Mouse (Mus musculus): Measurements from ENCODE around the gene Myof.
A peak's percentile ranks its signal among the peaks of the same experiment; 100 is the strongest.

Gene Myof

GRCm38 (mm10) chr19:37934640-37935039 lies 108.7 kb downstream of the Myof start:
- DNase-seq, result no peak

- DNase-seq, result peak; percentile 37 to 64
Measured at GRCm38 (mm10) chr19:37932198-37932597, 111.2 kb downstream of the Myof start.

DNA sequence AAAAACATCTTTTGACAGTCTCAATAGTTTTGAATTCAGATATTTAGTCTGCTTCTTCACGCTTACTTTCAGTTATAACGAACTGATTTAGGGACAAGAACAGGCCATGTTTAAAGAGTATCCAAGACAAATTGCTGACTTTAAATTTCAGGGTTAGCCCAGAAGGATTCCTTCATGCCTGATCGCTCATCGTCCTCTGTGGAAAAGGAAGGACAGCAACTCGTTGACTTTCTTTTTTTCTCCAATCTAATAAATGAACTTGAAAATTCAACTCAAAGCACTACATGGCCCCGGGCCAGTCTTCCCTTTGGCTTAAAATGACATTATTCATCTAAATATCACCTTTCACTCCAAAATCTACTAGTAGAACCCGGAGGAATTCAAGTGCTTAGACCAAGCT lies 115.5 kb downstream of the Myof start:
- peak; percentile 26 to 53 for DNase-seq

DNA sequence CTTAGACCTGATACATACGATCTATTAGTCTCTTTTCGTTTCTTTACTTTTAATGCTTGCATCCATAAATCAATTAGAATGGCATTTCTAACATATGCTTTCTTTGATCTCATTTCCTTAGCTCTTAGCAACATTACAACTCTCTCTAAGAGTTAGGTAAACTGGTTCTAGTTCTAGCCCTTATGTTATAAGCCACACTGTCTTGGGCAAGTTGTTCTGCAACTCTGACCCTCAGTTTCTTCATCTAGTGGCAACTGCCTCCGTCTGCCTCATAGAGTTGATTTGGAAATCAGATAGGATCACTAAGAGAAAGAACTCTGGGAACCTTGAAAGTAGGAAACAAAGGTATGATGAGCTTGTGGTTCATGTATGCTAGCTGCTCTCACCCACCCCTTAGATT lies 118.1 kb downstream of the Myof start:
- DNase-seq, result no peak

- DNase-seq, result peak; percentile 86 to 93
Measured at GRCm38 (mm10) chr19:37924266-37924665, 119.1 kb downstream of the Myof start.

GRCm38 (mm10) chr19:37921098-37921497 lies 122.3 kb downstream of the Myof start:
- DNase-seq, result no peak

- DNase-seq, result peak; percentile 47 to 58
Measured at GRCm38 (mm10) chr19:37918515-37918932, 124.9 kb downstream of the Myof start.

DNA sequence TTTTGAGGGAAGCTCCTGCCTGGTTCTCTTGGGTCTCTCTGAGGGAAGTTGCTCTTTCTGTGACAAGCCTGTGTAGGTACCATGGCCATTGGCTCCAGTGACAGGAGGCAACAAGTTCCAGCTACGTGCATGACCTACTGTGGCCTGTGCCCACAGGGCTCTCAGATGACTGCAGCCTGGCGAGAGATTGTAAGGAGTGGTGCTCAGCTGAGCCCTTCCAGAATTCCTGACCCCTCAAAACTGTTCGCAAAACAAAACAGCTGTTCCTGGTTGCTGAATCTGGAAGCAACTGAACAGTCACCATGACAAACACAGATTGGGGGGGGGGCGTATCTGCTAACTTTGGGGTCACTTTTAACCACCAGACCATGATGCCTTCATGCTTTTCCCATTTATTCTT lies 129.1 kb downstream of the Myof start:
- DNase-seq, result no peak

DNA sequence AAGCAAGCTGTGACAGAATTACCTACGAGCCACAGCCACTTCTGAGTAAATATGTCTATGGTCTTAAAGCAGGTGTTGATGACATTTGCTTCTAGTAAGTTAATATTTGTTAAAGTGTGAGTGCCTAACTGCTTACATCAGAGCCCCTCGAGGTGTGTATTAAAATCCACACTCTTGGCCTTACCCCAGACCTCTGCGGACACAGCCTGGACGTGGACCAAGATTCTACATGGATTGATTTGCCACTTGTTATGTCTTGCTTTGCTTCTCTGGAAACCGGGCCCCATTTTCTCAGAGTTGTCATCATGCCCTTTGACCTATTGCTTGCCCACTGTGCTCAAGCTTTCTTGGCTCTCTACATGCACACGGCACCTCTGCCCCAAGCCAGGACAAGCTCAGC lies 130.9 kb downstream of the Myof start:
- DNase-seq, result peak in 1 of 2 experiments; percentile 32

DNA sequence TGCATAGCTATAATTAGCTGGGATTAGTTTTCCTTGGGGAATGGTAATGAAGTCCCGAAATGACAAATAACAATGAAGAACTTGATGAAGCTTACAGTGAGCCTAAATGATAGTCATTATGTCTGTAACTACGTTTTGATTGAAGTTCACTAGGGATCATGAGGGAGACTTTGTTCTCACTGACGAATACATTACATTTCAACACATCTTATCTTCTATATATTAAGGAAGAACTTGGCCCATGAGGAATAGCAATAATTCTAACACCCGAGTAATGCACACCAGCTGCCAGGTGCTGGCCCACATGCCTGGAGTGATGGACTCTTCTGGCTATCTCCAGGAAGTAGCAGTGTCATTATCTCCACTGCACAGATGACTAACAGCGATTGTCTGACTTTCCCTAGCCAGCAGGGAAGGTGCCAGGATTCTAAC lies 133.5 kb downstream of the Myof start:
- DNase-seq, result no peak

GRCm38 (mm10) chr19:37907451-37908320 lies 135.7 kb downstream of the Myof start:
- no peak for DNase-seq

DNA sequence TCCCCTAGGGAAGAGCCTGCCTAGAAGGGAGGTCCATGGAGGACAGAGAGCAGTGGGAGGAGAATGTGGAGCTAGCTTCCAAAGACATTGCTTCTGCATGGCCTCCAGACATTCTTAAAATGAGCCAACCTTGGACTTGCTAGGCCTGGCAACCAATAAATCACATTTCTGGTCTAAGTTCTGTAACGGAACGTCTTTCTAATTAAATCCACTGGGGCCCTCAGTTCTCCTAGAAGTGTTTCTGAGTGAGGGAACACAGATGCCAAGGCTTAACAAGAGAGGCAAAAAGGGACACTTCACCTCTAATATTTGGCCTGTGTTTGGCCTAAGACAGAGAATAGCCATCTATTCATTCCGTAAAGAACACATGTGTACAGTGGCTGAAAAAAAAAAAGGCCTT lies 136.5 kb downstream of the Myof start:
- no peak for DNase-seq

DNA sequence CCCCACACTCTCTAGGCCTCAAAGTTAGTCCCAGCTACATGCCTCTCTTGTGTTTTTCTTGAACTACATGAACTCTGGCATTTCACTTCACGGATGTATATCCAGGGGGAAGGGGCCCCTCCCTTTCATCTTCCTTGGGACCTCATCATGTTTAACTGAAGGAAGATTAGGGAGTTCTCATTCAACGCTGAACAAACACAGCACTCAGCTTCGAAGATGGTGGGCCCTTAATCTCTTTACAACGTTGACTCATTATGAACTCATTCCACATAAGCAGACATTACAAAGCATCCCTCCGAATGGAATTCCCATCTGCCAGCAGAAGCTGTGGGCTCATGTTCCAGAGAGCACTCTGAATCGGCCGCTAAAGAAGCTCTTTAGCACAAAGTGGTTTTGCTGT lies 147.3 kb downstream of the Myof start:
- DNase-seq, result no peak

GRCm38 (mm10) chr19:37891006-37891405 lies 152.4 kb downstream of the Myof start:
- no peak for DNase-seq

DNA sequence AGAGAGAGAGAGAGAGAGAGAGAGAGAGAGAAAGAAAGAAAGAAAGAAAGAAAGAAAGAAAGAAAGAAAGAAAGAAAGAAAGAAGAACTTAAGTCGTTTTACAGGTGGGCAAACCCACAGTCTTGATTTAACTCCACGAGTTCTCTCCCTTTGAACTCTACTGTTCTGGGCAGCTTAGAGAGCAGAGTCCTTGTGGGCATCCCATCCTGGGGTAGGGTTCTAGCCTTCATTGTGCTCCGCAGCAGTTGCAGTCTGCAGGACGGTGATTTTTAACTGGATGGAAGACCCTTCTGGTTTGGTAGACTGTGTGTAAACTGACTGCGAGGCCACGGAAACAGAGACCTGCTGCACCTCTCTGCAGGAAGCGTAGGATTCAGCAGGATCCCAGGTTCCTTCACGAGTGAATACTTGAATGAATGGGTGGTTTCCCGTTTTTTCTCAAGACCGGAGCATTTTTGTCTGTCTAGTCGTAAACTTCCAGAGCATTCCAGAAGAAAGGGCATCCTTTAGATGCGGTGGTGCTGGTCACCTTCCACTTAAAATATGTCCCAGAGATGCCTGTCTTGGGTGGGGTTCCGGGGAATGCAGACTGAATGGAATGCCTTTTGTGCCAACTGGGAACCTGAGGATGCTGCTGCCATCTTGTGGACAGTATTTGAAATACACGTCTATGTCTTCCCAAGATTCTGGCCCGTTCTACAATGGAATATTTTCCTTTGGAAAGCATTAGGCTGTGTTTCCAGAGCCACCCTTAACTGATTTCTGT lies 156.8 kb downstream of the Myof start:
- peak; percentile 65 to 71 for DNase-seq

DNA sequence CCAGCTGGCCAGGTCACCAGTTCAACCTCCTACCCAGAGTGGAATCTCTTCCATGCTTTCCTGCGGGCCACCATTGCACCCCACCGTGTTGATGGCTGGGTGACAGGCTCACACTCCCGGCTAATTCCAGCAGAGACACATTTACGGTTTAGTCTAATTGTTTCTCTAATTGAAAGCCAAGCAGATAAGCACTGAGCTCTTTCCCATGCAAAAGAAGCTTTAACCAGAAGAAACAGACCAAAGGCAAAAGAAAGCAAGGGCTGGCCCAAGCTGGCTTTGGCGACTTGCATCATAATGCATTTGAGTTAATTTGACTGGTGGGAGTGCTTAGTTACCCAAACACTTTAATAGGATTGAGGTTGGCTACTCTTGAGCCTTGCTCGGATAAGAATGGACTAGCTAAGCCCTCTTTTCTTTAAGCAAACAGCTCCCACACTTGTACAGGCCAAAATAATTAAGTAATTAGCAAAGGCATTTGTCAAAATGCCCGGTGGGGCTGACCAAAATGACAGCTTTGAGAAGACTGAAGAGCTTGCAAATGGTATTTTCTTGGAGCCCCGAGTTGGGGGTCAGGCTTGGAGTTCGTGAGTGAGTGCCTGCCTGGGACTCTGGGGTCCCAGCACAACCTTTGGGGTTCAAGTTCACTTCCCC lies 161.8 kb downstream of the Myof start:
- no peak for DNase-seq

DNA sequence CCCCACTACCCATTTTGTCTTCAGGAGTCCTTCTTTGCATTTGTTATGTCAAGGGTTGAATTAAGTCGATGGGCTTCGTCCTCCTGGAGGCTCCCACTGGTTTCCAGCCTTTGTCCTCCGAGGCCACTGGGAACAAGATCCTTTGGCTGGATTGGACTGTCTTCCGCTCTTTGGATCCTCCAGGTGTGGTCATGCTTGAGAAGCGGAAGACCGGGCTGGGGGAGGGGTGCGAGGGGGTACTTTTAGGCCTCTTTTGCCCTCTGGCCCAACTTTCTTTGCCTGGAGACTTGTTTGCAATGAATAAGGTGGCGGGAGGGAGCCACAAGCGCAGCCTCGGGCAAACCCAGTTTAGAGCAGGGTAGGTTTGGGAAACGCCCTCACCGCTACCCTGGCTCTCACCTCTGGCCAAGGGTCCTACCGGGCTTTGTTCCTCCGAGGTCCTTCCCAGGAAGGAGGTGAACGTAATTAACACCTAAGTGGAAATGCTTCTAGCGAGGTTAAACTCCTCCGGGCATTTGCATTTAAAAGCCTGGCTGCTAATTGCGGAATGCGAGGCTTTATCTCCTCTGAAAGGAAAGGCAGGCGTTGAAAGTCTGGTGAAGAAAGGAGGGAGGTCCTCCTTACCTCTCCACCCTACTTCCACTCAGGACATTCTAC lies 165.7 kb downstream of the Myof start:
- peak; percentile 37 to 74 for DNase-seq

- DNase-seq, result no peak
Measured at GRCm38 (mm10) chr19:37876605-37877245, 166.7 kb downstream of the Myof start.

DNA sequence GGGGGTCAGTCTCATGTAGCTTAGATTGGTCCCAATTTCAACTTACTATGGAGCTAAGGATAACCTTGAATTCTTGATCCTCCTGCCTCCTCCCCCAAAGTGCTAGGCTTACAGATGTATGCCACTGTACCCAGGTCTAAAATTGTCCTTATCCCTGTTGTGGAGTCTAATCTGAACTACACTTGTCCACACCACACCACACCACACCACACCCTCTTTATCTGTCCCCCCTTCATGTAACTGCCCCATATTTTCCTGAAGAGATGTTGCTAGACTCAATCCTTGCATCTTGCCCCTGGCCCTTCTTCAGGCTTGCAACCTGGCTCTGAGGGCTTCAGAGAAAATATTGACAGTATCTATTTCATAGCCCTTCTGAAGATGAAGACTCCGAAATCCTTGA lies 169.9 kb downstream of the Myof start:
- DNase-seq, result no peak

DNA sequence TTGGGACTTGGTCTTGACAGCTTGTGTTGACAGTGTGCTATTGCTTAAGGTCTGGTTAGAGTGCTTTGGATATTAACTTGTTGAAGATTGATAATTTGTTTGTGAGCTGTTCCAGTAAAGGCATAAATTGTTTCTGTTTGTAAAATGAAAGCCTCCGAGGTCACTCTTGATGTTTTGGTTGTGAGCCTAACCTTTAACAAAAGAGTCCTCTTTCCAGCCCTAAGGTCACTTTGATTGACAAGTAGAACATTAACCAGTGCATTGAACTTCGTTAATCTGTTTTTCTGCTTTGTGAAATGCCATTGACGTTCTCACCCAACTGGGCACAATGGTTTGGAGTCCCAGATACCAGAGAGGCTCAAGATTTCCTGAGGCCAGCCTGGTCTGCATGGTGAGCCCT lies 175.8 kb downstream of the Myof start:
- DNase-seq, result no peak

DNA sequence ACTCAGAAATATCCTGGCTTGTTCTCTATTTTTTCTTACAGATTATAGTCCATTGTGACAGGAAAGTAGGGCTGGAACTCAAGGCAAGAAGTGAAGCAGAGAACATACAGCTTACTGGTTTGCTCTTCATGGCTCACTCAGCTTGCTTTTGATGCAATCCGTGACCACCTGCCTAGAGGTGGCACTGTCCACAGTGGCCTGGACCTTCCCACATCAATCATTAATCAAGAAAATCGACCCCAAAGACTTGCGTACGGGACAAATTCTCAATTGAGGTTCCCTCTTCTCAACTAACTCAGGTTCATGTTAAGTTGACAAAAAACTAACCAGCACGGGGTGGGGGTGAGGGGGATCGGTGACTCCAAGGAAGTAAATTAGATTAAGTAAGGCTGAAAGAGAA lies 176.4 kb downstream of the Myof start:
- no peak for DNase-seq

- DNase-seq, result peak in 1 of 2 experiments; percentile 12
Measured at GRCm38 (mm10) chr19:37861171-37861570, 182.2 kb downstream of the Myof start.
